Mouse (Mus musculus): ENCODE data around the gene Gm49601. TPM values are rescaled to one million over a fixed set of nuclear protein-coding genes. Genes with fewer than 3 reads are reported as not detected.

The Gm49601 gene
- not detected in 2 replicates for polyA plus RNA-seq (2015; fragmentation: Nextera tagmentation; extraction: Ambion mirVana)

- peak; percentile 83 for DNase-seq (ENCODE audit: low spot score)
Observed at GRCm38 (mm10) chr16:18626376-18626878, at the start of gene Gm49601. Gene Gm49601, minus strand, starts transcription at chr16:18626427.

GRCm38 (mm10) chr16:18673005-18673404, 46.8 kb upstream of the Gm49601 start:
- DNase-seq (ENCODE audit: low spot score), result no peak

DNA sequence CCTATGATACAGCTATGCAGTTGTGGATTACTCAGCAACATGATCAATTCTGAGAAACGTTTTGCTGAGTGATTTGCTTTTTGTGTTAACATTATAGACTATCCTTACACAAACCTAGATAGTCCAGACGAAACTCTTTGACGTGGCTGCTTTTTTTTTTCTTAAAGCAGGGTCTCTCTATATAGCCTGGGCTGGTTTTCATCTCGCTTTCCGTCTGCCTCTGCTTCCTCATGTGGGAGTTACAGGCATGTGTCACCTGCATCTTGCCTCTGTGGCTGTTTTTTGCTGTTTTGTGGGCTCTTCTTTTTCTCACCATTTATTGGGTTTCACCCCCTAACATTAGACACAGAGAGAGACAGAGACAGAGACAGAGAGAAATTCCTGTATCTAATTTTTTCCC, 45.8 kb upstream of the Gm49601 start:
- DNase-seq (ENCODE audit: low spot score), result no peak

DNA sequence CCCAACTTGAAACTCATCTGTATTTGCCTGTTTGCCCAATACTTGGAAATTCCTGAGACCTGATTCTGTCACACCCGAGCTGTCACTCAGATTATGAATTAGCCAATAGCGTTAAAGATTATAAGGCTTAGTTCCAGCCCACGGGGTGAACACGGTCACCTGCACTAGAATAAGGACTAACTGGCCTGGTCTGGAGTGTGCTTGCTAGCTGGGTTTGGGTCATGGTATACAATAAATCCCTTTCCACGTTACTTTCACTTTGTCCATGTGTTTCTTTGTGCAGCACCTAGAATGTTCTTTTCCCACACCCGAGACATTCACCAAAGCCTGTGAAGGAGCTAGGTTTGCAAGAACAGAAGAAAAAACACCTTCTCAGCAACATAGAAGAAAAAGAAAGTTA, 43.7 kb upstream of the Gm49601 start:
- no peak for DNase-seq (ENCODE audit: low spot score)

DNA sequence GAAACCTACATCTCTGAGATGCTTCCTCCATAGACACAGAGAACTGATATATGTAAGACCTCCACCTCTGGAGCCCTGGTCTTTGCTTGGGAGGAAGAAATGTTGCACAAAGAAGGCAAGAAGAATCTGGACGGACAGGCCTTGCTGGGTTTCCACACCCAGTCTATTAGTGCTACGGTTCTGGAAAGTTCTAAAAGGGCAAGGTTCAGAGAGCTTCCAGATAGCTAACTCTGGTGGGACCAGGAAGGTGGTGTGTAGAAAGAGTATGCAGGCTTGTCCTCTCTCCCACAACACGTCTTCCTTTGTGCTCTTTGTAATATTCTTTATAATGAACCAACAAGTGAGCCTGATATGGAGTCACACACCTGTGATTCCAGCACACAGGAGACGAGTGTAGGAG, 32.4 kb upstream of the Gm49601 start:
- no peak for DNase-seq (ENCODE audit: low spot score)

- DNase-seq (ENCODE audit: low spot score), result no peak
Observed at GRCm38 (mm10) chr16:18655372-18656098, 29.3 kb upstream of the Gm49601 start.

GRCm38 (mm10) chr16:18653290-18654160, 27.3 kb upstream of the Gm49601 start:
- DNase-seq (ENCODE audit: low spot score), result no peak

GRCm38 (mm10) chr16:18649126-18649525, 22.9 kb upstream of the Gm49601 start:
- DNase-seq (ENCODE audit: low spot score), result no peak

DNA sequence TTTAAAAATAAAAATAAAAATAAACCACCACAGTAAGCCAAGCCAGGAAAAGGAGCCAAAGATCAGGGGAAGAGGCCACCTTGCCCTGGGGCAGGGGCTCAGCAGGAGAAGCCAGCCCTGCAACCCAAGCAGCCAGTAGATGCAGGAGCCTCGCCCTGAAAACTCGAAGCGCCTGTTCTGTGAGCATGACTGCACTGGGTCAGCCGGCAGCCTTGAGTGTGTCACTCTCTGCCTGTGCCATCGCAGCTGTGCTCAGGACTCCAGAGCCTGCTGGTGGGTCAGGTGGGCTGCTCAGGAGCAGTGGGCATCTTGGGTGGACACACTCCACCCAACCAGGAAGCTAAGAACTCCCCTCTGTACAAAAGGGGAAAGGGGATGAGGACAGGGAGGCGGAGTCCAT, 19.1 kb upstream of the Gm49601 start:
- DNase-seq (ENCODE audit: low spot score), result no peak

DNA sequence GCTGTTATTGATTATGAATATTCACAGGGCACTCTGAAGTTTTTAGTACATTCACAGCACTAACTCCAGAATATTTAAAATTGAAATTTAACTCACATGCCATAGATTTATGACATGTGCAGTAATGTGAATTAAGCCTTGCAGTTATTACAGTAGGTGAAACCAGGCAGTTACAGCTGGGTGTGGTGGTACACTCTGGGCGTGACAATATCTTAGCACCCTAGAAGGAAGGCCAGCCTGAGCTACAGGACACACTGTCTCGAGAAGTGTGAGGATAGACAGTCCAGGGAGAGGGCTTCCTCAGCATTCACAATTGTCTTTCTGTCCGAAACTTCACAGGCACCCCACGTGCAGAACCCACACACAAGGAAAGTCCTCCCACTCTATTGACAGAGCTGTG, 18.3 kb upstream of the Gm49601 start:
- DNase-seq (ENCODE audit: low spot score), result no peak

DNA sequence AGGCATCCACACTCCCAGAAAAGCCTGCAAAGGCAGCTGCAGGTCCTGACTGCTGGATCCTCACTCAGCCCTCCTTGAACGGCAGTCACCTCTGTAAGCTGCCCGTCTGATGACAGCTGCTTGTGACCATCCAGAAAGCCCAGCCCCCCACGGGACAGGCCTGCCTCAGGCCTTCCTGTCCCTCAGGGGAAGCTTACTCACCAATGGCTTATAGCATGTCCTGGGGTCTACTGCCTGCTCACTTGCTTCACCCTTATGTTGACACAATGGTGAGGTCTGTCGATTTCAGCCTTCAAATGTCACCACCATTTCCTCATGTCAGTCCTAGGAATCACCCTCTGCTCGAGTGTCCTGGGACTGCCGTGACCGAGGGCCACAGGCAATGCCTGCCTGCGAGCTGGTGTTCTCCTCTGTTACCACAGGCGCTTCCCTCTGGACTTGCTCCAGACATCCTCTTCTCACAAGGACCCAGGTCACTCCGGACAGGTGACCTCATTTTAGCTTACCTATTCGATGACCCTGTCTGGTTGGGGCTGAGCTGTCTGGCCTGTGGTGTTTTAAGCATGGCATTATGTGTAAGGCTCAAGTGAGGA, 17.3 kb upstream of the Gm49601 start:
- no peak for DNase-seq (ENCODE audit: low spot score)

- no peak for DNase-seq (ENCODE audit: low spot score)
Observed at GRCm38 (mm10) chr16:18642897-18643296, 16.7 kb upstream of the Gm49601 start.

- DNase-seq (ENCODE audit: low spot score), result no peak
Observed at GRCm38 (mm10) chr16:18642291-18642690, 16.1 kb upstream of the Gm49601 start.

- no peak for DNase-seq (ENCODE audit: low spot score)
Observed at GRCm38 (mm10) chr16:18639382-18639929, 13.2 kb upstream of the Gm49601 start.

GRCm38 (mm10) chr16:18638396-18638795, 12.2 kb upstream of the Gm49601 start:
- DNase-seq (ENCODE audit: low spot score), result no peak

- no peak for DNase-seq (ENCODE audit: low spot score)
Observed at GRCm38 (mm10) chr16:18636804-18637203, 10.6 kb upstream of the Gm49601 start.

GRCm38 (mm10) chr16:18636401-18636800, 10.2 kb upstream of the Gm49601 start:
- DNase-seq (ENCODE audit: low spot score), result no peak

DNA sequence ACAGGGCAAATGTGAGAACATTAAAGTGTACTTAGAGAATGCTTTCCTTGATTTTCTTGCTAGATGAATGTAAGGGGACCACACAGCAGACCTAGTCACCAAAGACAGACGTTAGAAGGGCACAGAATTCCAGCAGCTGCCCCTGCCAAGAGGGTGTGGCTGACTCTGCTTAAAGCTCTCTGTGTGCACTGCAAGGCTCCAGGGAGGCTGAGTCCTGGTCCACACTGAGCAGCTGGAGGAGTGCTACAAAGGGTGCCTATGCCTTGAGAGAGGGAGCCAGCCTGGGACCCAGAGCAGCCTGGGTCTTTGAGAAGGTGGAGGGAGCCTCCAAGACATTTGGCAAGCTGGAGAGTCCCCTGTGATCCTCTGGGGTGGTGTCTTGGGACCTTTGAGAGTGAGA, 7.1 kb upstream of the Gm49601 start:
- DNase-seq (ENCODE audit: low spot score), result no peak

DNA sequence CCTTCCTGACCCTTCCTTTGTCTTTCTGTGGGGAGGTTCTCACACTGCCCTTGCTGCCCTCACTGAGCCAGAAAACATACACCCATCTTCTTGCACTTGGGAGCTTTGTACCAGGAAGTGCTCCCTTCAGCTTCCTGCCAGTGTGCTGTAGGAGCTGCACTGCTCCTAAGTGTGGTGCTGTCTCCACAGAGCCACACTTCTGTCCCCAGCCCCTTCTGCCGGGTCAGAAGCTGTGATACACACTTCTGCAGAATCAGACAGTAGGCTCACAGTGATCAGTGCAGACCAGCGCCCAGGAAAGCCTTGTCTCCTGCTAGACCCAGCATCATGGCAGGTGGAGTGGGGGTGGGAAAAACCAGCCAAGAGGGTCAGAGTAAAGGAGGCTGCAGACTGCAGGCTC, 6.6 kb upstream of the Gm49601 start:
- no peak for DNase-seq (ENCODE audit: low spot score)

DNA sequence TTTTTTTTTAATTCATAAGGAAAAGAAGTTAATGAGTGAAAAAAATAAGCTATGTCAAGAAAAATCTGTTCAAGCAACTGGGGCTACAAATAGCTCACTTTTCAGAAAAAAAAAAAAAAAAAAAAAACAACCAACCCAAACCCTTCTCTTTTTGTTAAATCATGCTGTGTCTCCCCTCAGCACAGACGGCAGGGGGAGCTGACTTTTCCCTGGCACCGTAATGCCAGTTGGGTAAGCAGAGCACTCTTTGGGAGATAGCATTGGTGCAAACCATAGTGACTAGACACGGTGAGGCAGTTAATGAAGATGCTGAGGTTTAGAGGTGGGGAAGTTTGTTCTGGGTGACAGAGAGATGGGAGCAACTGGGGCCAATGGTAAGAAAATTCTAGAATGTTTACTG, 5.8 kb upstream of the Gm49601 start:
- no peak for DNase-seq (ENCODE audit: low spot score)

DNA sequence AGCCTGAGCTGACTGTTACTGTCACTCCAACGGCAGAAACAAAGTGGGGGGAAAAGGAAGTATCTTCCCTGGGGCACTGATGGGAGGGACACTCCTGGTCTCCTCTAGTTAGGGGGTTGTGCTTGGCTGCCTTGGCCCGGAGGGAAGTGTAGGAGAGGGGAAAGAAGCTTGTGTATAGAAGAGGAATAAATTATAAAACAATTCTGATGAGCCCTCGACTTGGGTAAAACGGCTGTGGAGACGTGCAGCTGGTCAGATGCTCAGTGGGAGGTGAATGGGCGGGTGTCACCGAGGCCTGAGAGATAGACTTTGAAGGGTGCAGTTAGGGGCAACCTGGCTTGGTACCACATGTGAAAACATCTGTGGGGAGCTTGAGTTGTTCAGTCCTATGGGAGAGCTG, 4.9 kb upstream of the Gm49601 start:
- DNase-seq (ENCODE audit: low spot score), result no peak

GRCm38 (mm10) chr16:18630291-18630690, 4.1 kb upstream of the Gm49601 start:
- no peak for DNase-seq (ENCODE audit: low spot score)
